Mouse (Mus musculus) NIH3T3 (cell line): ENCODE measurements around the gene Lonrf2.

Experiments used
- DNase-seq: peaks from one replicate; pipeline ENCODE4 v3.0.0-alpha.2; 2012; ENCODE audit warnings: low read depth

Lonrf2 gene

GRCm38 (mm10) chr1:38767812-38768211, 68.7 kb downstream of the Lonrf2 start:
- peak; percentile 84 for DNase-seq

- DNase-seq: no peak
Observed at GRCm38 (mm10) chr1:38766661-38767572, 69.6 kb downstream of the Lonrf2 start.

GRCm38 (mm10) chr1:38766254-38766653, 70.3 kb downstream of the Lonrf2 start:
- no peak for DNase-seq

- no peak for DNase-seq
Observed at GRCm38 (mm10) chr1:38763960-38764613, 72.4 kb downstream of the Lonrf2 start.

- no peak for DNase-seq
Observed at GRCm38 (mm10) chr1:38760424-38760823, 76.1 kb downstream of the Lonrf2 start.

GRCm38 (mm10) chr1:38757791-38758403, 78.6 kb downstream of the Lonrf2 start:
- DNase-seq: no peak

GRCm38 (mm10) chr1:38743863-38744262, 92.6 kb downstream of the Lonrf2 start:
- DNase-seq: peak; percentile 13
